Mouse (Mus musculus): ENCODE data around the gene Bbs9. TPM values are rescaled to one million over a fixed set of nuclear protein-coding genes. Genes with fewer than 3 reads are reported as not detected.

The Bbs9 gene
- polyA plus RNA-seq, 1 experiment = 3.3 TPM

GRCm38 (mm10) chr9:22537767-22538373, 62.4 kb downstream of the Bbs9 start:
- TF ChIP-seq CEBPB (IDR thresholded peaks at IDR 0.05; ENCODE audit: low read depth) = no peak
- no peak for TF ChIP-seq MYOG (IDR thresholded peaks at IDR 0.05; ENCODE audit: control insufficient read depth, extremely low read depth, insufficient read length)
- no peak for TF ChIP-seq USF1 (IDR thresholded peaks at IDR 0.05; ENCODE audit: low read depth)
- TF ChIP-seq MAX (IDR thresholded peaks at IDR 0.05) = no peak
- no peak for TF ChIP-seq FOSL1 (IDR thresholded peaks at IDR 0.05; ENCODE audit: insufficient read depth, low read length, poor library complexity, severe bottlenecking)
- no peak for TF ChIP-seq CTCF (IDR thresholded peaks at IDR 0.05; ENCODE audit: control insufficient read depth, insufficient read depth, insufficient read length)
- TF ChIP-seq MYOD1 (IDR thresholded peaks at IDR 0.05; ENCODE audit: control insufficient read depth, insufficient read length, low read depth) = no peak
- Histone ChIP-seq H3ac (ENCODE audit: control insufficient read depth, insufficient read length, low read depth) (no peak overlapping the region), H3K79me2 (ENCODE audit: control insufficient read depth, insufficient read depth) (no peaks in the 10 kb centered on the region), H3K27me3 (ENCODE audit: control insufficient read depth, insufficient read depth, insufficient read length) (no peaks in the 10 kb centered on the region), H3K4me3 (ENCODE audit: insufficient read depth, poor library complexity, severe bottlenecking) (no peak overlapping the region), H3K79me3 (ENCODE audit: low read depth) (no peaks in the 10 kb centered on the region), H3K36me3 (ENCODE audit: control insufficient read depth, insufficient read depth) (no peaks in the 10 kb centered on the region)

GRCm38 (mm10) chr9:22539546-22539945, 64.0 kb downstream of the Bbs9 start:
- no peak overlapping the region for H3K4me3 ChIP-seq (ENCODE audit: insufficient read depth, poor library complexity, severe bottlenecking)
- H3K27me3 ChIP-seq (ENCODE audit: control insufficient read depth, insufficient read depth, insufficient read length) = no peaks in the 10 kb centered on the region
- H3K79me2 ChIP-seq (ENCODE audit: control insufficient read depth, insufficient read depth) = no peaks in the 10 kb centered on the region
- no peaks in the 10 kb centered on the region for H3K36me3 ChIP-seq (ENCODE audit: control insufficient read depth, insufficient read depth)
- H3K79me3 ChIP-seq (ENCODE audit: low read depth) = no peaks in the 10 kb centered on the region
- TF ChIP-seq FOSL1 (IDR thresholded peaks at IDR 0.05; ENCODE audit: insufficient read depth, low read length, poor library complexity, severe bottlenecking) (no peak), CTCF (IDR thresholded peaks at IDR 0.05; ENCODE audit: control insufficient read depth, insufficient read depth, insufficient read length) (no peak), MYOD1 (IDR thresholded peaks at IDR 0.05; ENCODE audit: control insufficient read depth, insufficient read length, low read depth) (no peak), CEBPB (IDR thresholded peaks at IDR 0.05; ENCODE audit: low read depth) (no peak), USF1 (IDR thresholded peaks at IDR 0.05; ENCODE audit: low read depth) (no peak), MYOG (IDR thresholded peaks at IDR 0.05; ENCODE audit: control insufficient read depth, extremely low read depth, insufficient read length) (no peak), MAX (IDR thresholded peaks at IDR 0.05) (no peak)
- H3ac ChIP-seq (ENCODE audit: control insufficient read depth, insufficient read length, low read depth) = no peak overlapping the region

GRCm38 (mm10) chr9:22541130-22541529, 65.6 kb downstream of the Bbs9 start:
- Histone ChIP-seq H3K79me2 (ENCODE audit: control insufficient read depth, insufficient read depth) (no peaks in the 10 kb centered on the region), H3K36me3 (ENCODE audit: control insufficient read depth, insufficient read depth) (no peaks in the 10 kb centered on the region), H3K27me3 (ENCODE audit: control insufficient read depth, insufficient read depth, insufficient read length) (no peaks in the 10 kb centered on the region), H3ac (ENCODE audit: control insufficient read depth, insufficient read length, low read depth) (no peak overlapping the region), H3K79me3 (ENCODE audit: low read depth) (no peaks in the 10 kb centered on the region), H3K4me3 (ENCODE audit: insufficient read depth, poor library complexity, severe bottlenecking) (no peak overlapping the region)
- TF ChIP-seq MYOG (IDR thresholded peaks at IDR 0.05; ENCODE audit: control insufficient read depth, extremely low read depth, insufficient read length) = no peak
- TF ChIP-seq CTCF (IDR thresholded peaks at IDR 0.05; ENCODE audit: control insufficient read depth, insufficient read depth, insufficient read length) = no peak
- no peak for TF ChIP-seq MYOD1 (IDR thresholded peaks at IDR 0.05; ENCODE audit: control insufficient read depth, insufficient read length, low read depth)
- no peak for TF ChIP-seq CEBPB (IDR thresholded peaks at IDR 0.05; ENCODE audit: low read depth)
- no peak for TF ChIP-seq MAX (IDR thresholded peaks at IDR 0.05)
- no peak for TF ChIP-seq FOSL1 (IDR thresholded peaks at IDR 0.05; ENCODE audit: insufficient read depth, low read length, poor library complexity, severe bottlenecking)
- TF ChIP-seq USF1 (IDR thresholded peaks at IDR 0.05; ENCODE audit: low read depth) = no peak

GRCm38 (mm10) chr9:22543467-22543866, 68.0 kb downstream of the Bbs9 start:
- Histone ChIP-seq H3K36me3 (ENCODE audit: control insufficient read depth, insufficient read depth) (no peaks in the 10 kb centered on the region), H3K79me3 (ENCODE audit: low read depth) (no peaks in the 10 kb centered on the region), H3ac (ENCODE audit: control insufficient read depth, insufficient read length, low read depth) (no peak overlapping the region), H3K4me3 (ENCODE audit: insufficient read depth, poor library complexity, severe bottlenecking) (no peak overlapping the region), H3K79me2 (ENCODE audit: control insufficient read depth, insufficient read depth) (no peaks in the 10 kb centered on the region), H3K27me3 (ENCODE audit: control insufficient read depth, insufficient read depth, insufficient read length) (no peaks in the 10 kb centered on the region)
- TF ChIP-seq MAX (IDR thresholded peaks at IDR 0.05) = no peak
- TF ChIP-seq MYOD1 (IDR thresholded peaks at IDR 0.05; ENCODE audit: control insufficient read depth, insufficient read length, low read depth) = no peak
- TF ChIP-seq FOSL1 (IDR thresholded peaks at IDR 0.05; ENCODE audit: insufficient read depth, low read length, poor library complexity, severe bottlenecking) = no peak
- no peak for TF ChIP-seq CEBPB (IDR thresholded peaks at IDR 0.05; ENCODE audit: low read depth)
- no peak for TF ChIP-seq USF1 (IDR thresholded peaks at IDR 0.05; ENCODE audit: low read depth)
- TF ChIP-seq CTCF (IDR thresholded peaks at IDR 0.05; ENCODE audit: control insufficient read depth, insufficient read depth, insufficient read length) = no peak
- TF ChIP-seq MYOG (IDR thresholded peaks at IDR 0.05; ENCODE audit: control insufficient read depth, extremely low read depth, insufficient read length) = no peak

- Histone ChIP-seq H3K36me3 (ENCODE audit: control insufficient read depth, insufficient read depth) (no peaks in the 10 kb centered on the region), H3K4me3 (ENCODE audit: insufficient read depth, poor library complexity, severe bottlenecking) (no peak overlapping the region), H3K27me3 (ENCODE audit: control insufficient read depth, insufficient read depth, insufficient read length) (no peaks in the 10 kb centered on the region), H3K79me2 (ENCODE audit: control insufficient read depth, insufficient read depth) (no peaks in the 10 kb centered on the region), H3K79me3 (ENCODE audit: low read depth) (no peaks in the 10 kb centered on the region), H3ac (ENCODE audit: control insufficient read depth, insufficient read length, low read depth) (no peak overlapping the region)
- TF ChIP-seq MYOD1 (IDR thresholded peaks at IDR 0.05; ENCODE audit: control insufficient read depth, insufficient read length, low read depth) (no peak), MYOG (IDR thresholded peaks at IDR 0.05; ENCODE audit: control insufficient read depth, extremely low read depth, insufficient read length) (no peak), CEBPB (IDR thresholded peaks at IDR 0.05; ENCODE audit: low read depth) (no peak), MAX (IDR thresholded peaks at IDR 0.05) (no peak), CTCF (IDR thresholded peaks at IDR 0.05; ENCODE audit: control insufficient read depth, insufficient read depth, insufficient read length) (no peak), USF1 (IDR thresholded peaks at IDR 0.05; ENCODE audit: low read depth) (no peak), FOSL1 (IDR thresholded peaks at IDR 0.05; ENCODE audit: insufficient read depth, low read length, poor library complexity, severe bottlenecking) (no peak)
These were observed 69.1 kb downstream of the Bbs9 start for GRCm38 (mm10) chr9:22544349-22545341.
